Mouse (Mus musculus): Measurements from ENCODE around the gene Ppib. TPM values are rescaled to one million over a fixed set of nuclear protein-coding genes. Genes with fewer than 3 reads are reported as not detected.

Ppib gene
- total and polyA plus RNA-seq, 2 experiments from 2014 or later, result 209 to 339 TPM

DNA sequence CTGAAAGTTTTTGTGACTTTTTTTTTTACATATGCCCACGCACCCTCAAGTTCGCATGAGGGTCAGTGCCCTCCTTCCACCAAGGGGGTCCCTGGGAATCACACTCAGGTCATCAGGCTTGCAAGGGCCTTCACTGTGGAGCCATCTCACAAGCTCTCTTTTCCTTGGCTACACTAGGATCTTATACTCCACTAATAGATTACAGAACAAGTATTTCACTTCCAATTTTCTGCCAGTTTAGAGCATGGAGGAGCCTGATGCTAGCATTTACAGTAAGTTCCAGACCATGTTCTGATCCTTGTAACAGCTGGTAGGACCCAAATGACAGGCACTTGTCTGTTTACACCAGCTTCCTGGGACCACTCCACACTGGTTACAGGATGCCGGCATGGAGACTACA lies 18.1 kb downstream of the Ppib start:
- Histone ChIP-seq H3K27ac (ENCODE audit: low read depth, low read length) (no peak overlapping the region), H3K4me3 (ENCODE audit: low read depth, low read length) (no peak overlapping the region), H3K9ac (replicated peaks; ENCODE audit: low read length, poor library complexity, severe bottlenecking) (no peak overlapping the region), H3K4me1 (ENCODE audit: insufficient read depth, low read length) (no peaks in the 10 kb centered on the region), H3K4me2 (ENCODE audit: low read depth, low read length, poor library complexity, severe bottlenecking) (no peak overlapping the region), H3K36me3 (ENCODE audit: insufficient read depth, low read length) (no peaks in the 10 kb centered on the region), H3K27me3 (ENCODE audit: insufficient read depth, low read length) (no peaks in the 10 kb centered on the region), H3K9me3 (ENCODE audit: low read length) (no peaks in the 10 kb centered on the region)
- ATAC-seq (ENCODE audit: low FRiP score), result no peak
- no peak for TF ChIP-seq CTCF (IDR thresholded peaks at IDR 0.05)
- DNase-seq (ENCODE audit: low spot score), result no peak
- 76% methylated on average over 3 of the region's 3 CpGs for WGBS

DNA sequence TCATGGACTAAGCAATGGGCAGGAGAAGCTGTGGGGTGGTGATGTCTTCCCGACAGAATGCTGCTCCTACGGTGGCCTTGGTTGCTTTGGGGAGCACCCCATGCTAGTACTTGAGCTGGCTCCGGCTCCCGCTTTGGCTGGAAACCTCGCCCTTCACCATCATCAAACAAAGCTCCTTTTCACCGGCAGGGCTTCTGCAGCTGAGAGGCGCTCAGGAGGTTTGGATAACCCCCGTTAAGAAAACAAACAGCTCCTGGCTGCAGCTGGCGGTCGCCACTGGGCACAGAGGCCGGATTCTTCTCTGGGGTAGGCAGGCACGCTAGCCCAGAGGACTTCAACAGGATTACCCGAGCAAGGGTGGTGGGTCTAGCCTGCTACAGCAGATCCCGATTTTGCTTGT lies 18.5 kb downstream of the Ppib start:
- no peaks in the 10 kb centered on the region for H3K27me3 ChIP-seq (ENCODE audit: insufficient read depth, low read length)
- ATAC-seq (ENCODE audit: low FRiP score), result peak; percentile 27; the same call in 1 of the 2 replicates
- H3K4me3 ChIP-seq (ENCODE audit: low read depth, low read length), result no peak overlapping the region
- no peak overlapping the region for H3K4me2 ChIP-seq (ENCODE audit: low read depth, low read length, poor library complexity, severe bottlenecking)
- H3K4me1 ChIP-seq (ENCODE audit: insufficient read depth, low read length), result no peaks in the 10 kb centered on the region
- no peak overlapping the region; the same call in 1 of the 2 replicates for H3K27ac ChIP-seq (ENCODE audit: low read depth, low read length)
- TF ChIP-seq CTCF (IDR thresholded peaks at IDR 0.05), result no peak; the same call in 1 of the 2 replicates
- 9% methylated on average over 14 of the region's 14 CpGs for WGBS
- no peak overlapping the region for H3K9ac ChIP-seq (replicated peaks; ENCODE audit: low read length, poor library complexity, severe bottlenecking)
- H3K36me3 ChIP-seq (ENCODE audit: insufficient read depth, low read length), result no peaks in the 10 kb centered on the region
- H3K9me3 ChIP-seq (ENCODE audit: low read length), result no peaks in the 10 kb centered on the region
- peak; percentile 33 for DNase-seq (ENCODE audit: low spot score)

GRCm38 (mm10) chr9:66080804-66081459 lies 20.9 kb downstream of the Ppib start:
- H3K9me3 ChIP-seq (ENCODE audit: low read length), result no peaks in the 10 kb centered on the region
- H3K27me3 ChIP-seq (ENCODE audit: insufficient read depth, low read length), result no peaks in the 10 kb centered on the region
- H3K4me3 ChIP-seq (ENCODE audit: low read depth, low read length), result no peak overlapping the region
- TF ChIP-seq CTCF (IDR thresholded peaks at IDR 0.05), result no peak
- no peak overlapping the region for H3K4me2 ChIP-seq (ENCODE audit: low read depth, low read length, poor library complexity, severe bottlenecking)
- no peak overlapping the region for H3K27ac ChIP-seq (ENCODE audit: low read depth, low read length)
- no peaks in the 10 kb centered on the region for H3K36me3 ChIP-seq (ENCODE audit: insufficient read depth, low read length)
- ATAC-seq (ENCODE audit: low FRiP score), result no peak
- DNase-seq (ENCODE audit: low spot score), result no peak
- H3K4me1 ChIP-seq (ENCODE audit: insufficient read depth, low read length), result no peaks in the 10 kb centered on the region
- H3K9ac ChIP-seq (replicated peaks; ENCODE audit: low read length, poor library complexity, severe bottlenecking), result no peak overlapping the region
- 83% methylated on average over 3 of the region's 3 CpGs for WGBS

- Histone ChIP-seq H3K27ac (ENCODE audit: low read depth, low read length) (no peak overlapping the region), H3K4me3 (ENCODE audit: low read depth, low read length) (no peak overlapping the region)
- WGBS, result 81% methylated on average over 4 of the region's 4 CpGs
Measured at GRCm38 (mm10) chr9:66081999-66082398, 22.0 kb downstream of the Ppib start.

DNA sequence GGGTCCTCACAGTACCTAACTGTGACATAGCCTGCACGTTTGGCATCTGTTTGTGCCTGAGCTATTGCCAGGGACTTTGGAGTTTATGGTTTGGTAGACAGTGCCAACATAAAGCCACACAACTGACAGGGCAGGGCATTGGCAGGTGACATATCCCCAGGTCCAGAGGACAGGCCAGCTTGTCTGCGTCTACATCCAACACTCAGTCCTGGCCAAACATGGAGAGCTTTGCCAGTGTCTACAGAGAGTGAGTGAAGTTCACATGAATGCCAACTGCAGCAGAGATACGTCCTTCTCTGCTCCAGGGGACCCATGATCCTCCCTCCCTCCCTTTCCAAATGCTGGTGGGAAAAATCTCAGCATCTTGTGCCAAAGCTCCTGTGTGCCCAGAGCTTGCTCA lies 24.1 kb downstream of the Ppib start:
- Histone ChIP-seq H3K27ac (ENCODE audit: low read depth, low read length) (no peak overlapping the region), H3K4me1 (ENCODE audit: insufficient read depth, low read length) (no peaks in the 10 kb centered on the region), H3K4me2 (ENCODE audit: low read depth, low read length, poor library complexity, severe bottlenecking) (no peak overlapping the region), H3K9ac (replicated peaks; ENCODE audit: low read length, poor library complexity, severe bottlenecking) (no peak overlapping the region), H3K4me3 (ENCODE audit: low read depth, low read length) (no peak overlapping the region), H3K27me3 (ENCODE audit: insufficient read depth, low read length) (no peaks in the 10 kb centered on the region), H3K36me3 (ENCODE audit: insufficient read depth, low read length) (peaks cover 18% of the 10 kb centered on the region), H3K9me3 (ENCODE audit: low read length) (no peaks in the 10 kb centered on the region)
- DNase-seq (ENCODE audit: low spot score) (no peak), ATAC-seq (ENCODE audit: low FRiP score) (no peak)
- WGBS, result 82% methylated on average over 3 of the region's 3 CpGs
- no peak for TF ChIP-seq CTCF (IDR thresholded peaks at IDR 0.05)

More at GRCm38 (mm10) chr9:66081999-66082398, 22.0 kb downstream of the Ppib start:
- Histone ChIP-seq H3K9me3 (ENCODE audit: low read length) (no peaks in the 10 kb centered on the region), H3K27me3 (ENCODE audit: insufficient read depth, low read length) (no peaks in the 10 kb centered on the region), H3K4me1 (ENCODE audit: insufficient read depth, low read length) (no peaks in the 10 kb centered on the region), H3K4me2 (ENCODE audit: low read depth, low read length, poor library complexity, severe bottlenecking) (no peak overlapping the region), H3K9ac (replicated peaks; ENCODE audit: low read length, poor library complexity, severe bottlenecking) (no peak overlapping the region), H3K36me3 (ENCODE audit: insufficient read depth, low read length) (peaks cover under 1% of the 10 kb centered on the region; the same call in 1 of the 2 replicates)
- DNase-seq (ENCODE audit: low spot score), result no peak
- no peak for ATAC-seq (ENCODE audit: low FRiP score)
- no peak for TF ChIP-seq CTCF (IDR thresholded peaks at IDR 0.05)

DNA sequence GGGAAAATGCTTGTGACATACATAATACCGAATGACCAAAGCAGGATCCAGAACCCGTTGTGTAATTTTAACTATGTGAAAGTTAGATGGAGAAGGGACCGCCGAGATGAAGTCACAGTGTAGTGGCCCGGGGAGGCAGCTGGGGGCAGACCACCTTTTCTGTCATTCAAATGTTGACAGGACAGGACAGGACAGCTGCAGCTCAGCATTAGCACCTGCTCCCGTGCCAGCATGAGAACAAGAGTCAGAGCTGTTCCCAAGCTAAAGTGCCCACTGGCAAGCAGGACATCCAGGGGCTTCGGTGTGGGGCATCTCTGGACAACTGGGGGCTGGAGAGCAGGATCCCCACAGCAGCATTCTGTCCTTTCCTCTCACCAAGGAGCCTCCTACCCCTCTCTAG lies 27.0 kb downstream of the Ppib start:
- H3K9me3 ChIP-seq (ENCODE audit: low read length), result no peaks in the 10 kb centered on the region
- ATAC-seq (ENCODE audit: low FRiP score) (no peak), DNase-seq (ENCODE audit: low spot score) (no peak)
- no peaks in the 10 kb centered on the region for H3K27me3 ChIP-seq (ENCODE audit: insufficient read depth, low read length)
- WGBS, result 92% methylated on average over 7 of the region's 7 CpGs
- H3K36me3 ChIP-seq (ENCODE audit: insufficient read depth, low read length), result peaks cover 36% of the 10 kb centered on the region
- no peak overlapping the region for H3K4me3 ChIP-seq (ENCODE audit: low read depth, low read length)
- H3K4me1 ChIP-seq (ENCODE audit: insufficient read depth, low read length), result no peaks in the 10 kb centered on the region
- H3K27ac ChIP-seq (ENCODE audit: low read depth, low read length), result no peak overlapping the region
- no peak overlapping the region for H3K9ac ChIP-seq (replicated peaks; ENCODE audit: low read length, poor library complexity, severe bottlenecking)
- no peak overlapping the region for H3K4me2 ChIP-seq (ENCODE audit: low read depth, low read length, poor library complexity, severe bottlenecking)
- TF ChIP-seq CTCF (IDR thresholded peaks at IDR 0.05), result no peak
